Mouse (Mus musculus) intestine, embryonic 16.5 days (tissue): ENCODE measurements around the gene Lsmem1. TPM values are rescaled to one million over a fixed set of nuclear protein-coding genes. Genes with fewer than 3 reads are reported as not detected.
A peak's percentile ranks its signal among the peaks of the same experiment; 100 is the strongest.

Experiments
- ATAC-seq: fragments of 200-750 bp; cut with Nextera tagmentation; 2 replicates; pipeline ENCODE4 v1.8.0; 2017; ENCODE audit warnings: moderate TSS enrichment, moderate library complexity
- H3K27ac ChIP-seq: fragments of 300-500 bp; sonication (generic); 2 replicates; pipeline ENCODE4 v1.5.1; 2014; ENCODE audit warnings: mild to moderate bottlenecking, low read length
- H3K27me3 ChIP-seq: fragments of 300-500 bp; sonication (generic); replicated peaks from 2 replicates; pipeline ENCODE4 v1.6.1; 2014; ENCODE audit warnings: low read length, control low read depth, mixed read lengths; ENCODE audit not compliant: control insufficient read depth, insufficient read depth
- H3K36me3 ChIP-seq: fragments of 300-500 bp; sonication (generic); 2 replicates; pipeline ENCODE4 v1.6.1; 2014; ENCODE audit warnings: low read length, control low read depth; ENCODE audit not compliant: control insufficient read depth, insufficient read depth
- H3K4me1 ChIP-seq: fragments of 300-500 bp; sonication (generic); 2 replicates; pipeline ENCODE4 v1.6.1; 2014; ENCODE audit warnings: low read length, control low read depth, mixed read lengths; ENCODE audit not compliant: control insufficient read depth, insufficient read depth
- H3K4me2 ChIP-seq: fragments of 300-500 bp; sonication (generic); 2 replicates; pipeline ENCODE4 v1.6.1; 2014; ENCODE audit warnings: low read depth, low read length, control low read depth
- H3K4me3 ChIP-seq: fragments of 300-500 bp; sonication (generic); 2 replicates; pipeline ENCODE4 v1.5.1; 2014; ENCODE audit warnings: mild to moderate bottlenecking, low read length
- H3K9ac ChIP-seq: fragments of 300-500 bp; sonication (generic); 2 replicates; pipeline ENCODE4 v1.6.1; 2014; ENCODE audit warnings: low read depth, low read length
- H3K9me3 ChIP-seq: fragments of 300-500 bp; sonication (generic); 2 replicates; pipeline ENCODE4 v1.6.1; 2016; ENCODE audit warnings: low read length, control low read depth; ENCODE audit not compliant: control insufficient read depth
- WGBS: fragments of 180-500 bp; shearing (Covaris S2); extraction: QIAGEN DNeasy Blood & Tissue Kit; methylation state at CpG from one replicate; pipeline ENCODE4 v1.1.7; 2014; 5-methylcytosine and 5-hydroxymethylcytosine counted together
- polyA plus RNA-seq: library from polyadenylated mRNA; unstranded; fragments of >200 nt; fragmentation: Nextera tagmentation; extraction: Ambion mirVana; gene quantifications from 2 replicates; pipeline ENCODE4 v1.2.1, GENCODE M21; 2015

The Lsmem1 gene
- not detected in 2 replicates for polyA plus RNA-seq

- Histone ChIP-seq H3K27ac (no peak within 1 kb of the TSS), H3K4me1 (no peaks in the 10 kb centered on the region), H3K27me3 (no peaks in the 10 kb centered on the region), H3K36me3 (no peaks in the 10 kb centered on the region), H3K9ac (no peak within 1 kb of the TSS), H3K4me2 (no peak within 1 kb of the TSS), H3K9me3 (no peaks in the 10 kb centered on the region), H3K4me3 (no peak within 1 kb of the TSS)
- 0 out of 2 replicates have a peak, but pooled peaks have one; percentile 21 for ATAC-seq
- 77% methylated on average over 8 of the region's 8 CpGs for WGBS
These were observed at the start of gene Lsmem1 for GRCm38 (mm10) chr12:40199302-40199701. TSS of gene Lsmem1 (minus strand) at chr12:40199490.

GRCm38 (mm10) chr12:40248454-40249180 is 49.3 kb upstream of the Lsmem1 start, which contains the start of gene Ifrd1:
TSS of gene Ifrd1 (minus strand) at chr12:40248504.
- no peak for ATAC-seq
- Histone ChIP-seq H3K27ac (no peak within 1 kb of the TSS), H3K4me2 (0 out of 2 replicates have a peak within 1 kb of the TSS, but pooled peaks have one; percentile 23), H3K9ac (no peak within 1 kb of the TSS), H3K4me3 (no peak within 1 kb of the TSS), H3K4me1 (peaks cover 8% of the 10 kb centered on the region; the same call in 1 of the 2 replicates), H3K9me3 (no peaks in the 10 kb centered on the region), H3K36me3 (no peaks in the 10 kb centered on the region), H3K27me3 (no peaks in the 10 kb centered on the region)
- WGBS, result 65% methylated on average over 5 of the region's 5 CpGs

DNA sequence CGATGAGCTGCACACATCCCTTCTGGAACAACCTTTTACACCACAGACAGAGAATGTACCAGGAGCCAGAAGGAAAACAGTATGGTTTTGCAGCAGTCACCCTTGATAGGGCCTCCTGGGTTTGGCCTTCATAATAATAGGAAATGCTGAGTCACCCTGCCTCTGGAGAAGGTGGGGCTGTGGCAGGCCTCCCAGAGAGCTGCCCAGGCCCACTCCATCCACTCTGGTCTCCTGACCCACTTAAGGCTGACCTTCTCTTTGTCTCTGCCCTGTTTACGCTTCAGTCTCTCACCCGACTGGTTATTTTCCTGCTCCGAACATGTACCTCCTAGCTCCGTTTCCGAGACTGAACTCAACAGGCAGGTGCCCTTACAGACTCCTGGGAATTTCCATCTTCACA is 48.7 kb upstream of the Lsmem1 start:
- peaks cover 10% of the 10 kb centered on the region; the same call in 1 of the 2 replicates for H3K4me1 ChIP-seq
- no peaks in the 10 kb centered on the region for H3K36me3 ChIP-seq
- H3K27me3 ChIP-seq, result no peaks in the 10 kb centered on the region
- peak; percentile 84 for ATAC-seq
- H3K4me2 ChIP-seq, result 0 out of 2 replicates have a peak overlapping the region, but pooled peaks have one; percentile 23
- no peaks in the 10 kb centered on the region for H3K9me3 ChIP-seq
- no peak overlapping the region for H3K4me3 ChIP-seq
- H3K9ac ChIP-seq, result no peak overlapping the region
- H3K27ac ChIP-seq, result no peak overlapping the region
- WGBS, result 55% methylated on average over 6 of the region's 6 CpGs

- no peaks in the 10 kb centered on the region for H3K27me3 ChIP-seq
- H3K4me2 ChIP-seq, result 0 out of 2 replicates have a peak overlapping the region, but pooled peaks have one; percentile 23
- peaks cover 10% of the 10 kb centered on the region; the same call in 1 of the 2 replicates for H3K4me1 ChIP-seq
- WGBS, result 36% methylated on average over 4 of the region's 4 CpGs
- H3K9ac ChIP-seq, result no peak overlapping the region
- no peak overlapping the region for H3K27ac ChIP-seq
- H3K36me3 ChIP-seq, result no peaks in the 10 kb centered on the region
- peak; percentile 52 for ATAC-seq
- H3K9me3 ChIP-seq, result no peaks in the 10 kb centered on the region
- H3K4me3 ChIP-seq, result no peak overlapping the region
These were observed 48.1 kb upstream of the Lsmem1 start for GRCm38 (mm10) chr12:40247384-40247783.

- H3K27me3 ChIP-seq, result no peaks in the 10 kb centered on the region
- ATAC-seq, result no peak
- H3K4me3 ChIP-seq, result no peak overlapping the region
- H3K9me3 ChIP-seq, result no peaks in the 10 kb centered on the region
- 88% methylated on average over 7 of the region's 7 CpGs for WGBS
- peaks cover 10% of the 10 kb centered on the region; the same call in 1 of the 2 replicates for H3K4me1 ChIP-seq
- H3K36me3 ChIP-seq, result no peaks in the 10 kb centered on the region
- no peak overlapping the region for H3K4me2 ChIP-seq
- H3K9ac ChIP-seq, result no peak overlapping the region
- H3K27ac ChIP-seq, result no peak overlapping the region
These were observed 46.2 kb upstream of the Lsmem1 start for GRCm38 (mm10) chr12:40245434-40245970.

DNA sequence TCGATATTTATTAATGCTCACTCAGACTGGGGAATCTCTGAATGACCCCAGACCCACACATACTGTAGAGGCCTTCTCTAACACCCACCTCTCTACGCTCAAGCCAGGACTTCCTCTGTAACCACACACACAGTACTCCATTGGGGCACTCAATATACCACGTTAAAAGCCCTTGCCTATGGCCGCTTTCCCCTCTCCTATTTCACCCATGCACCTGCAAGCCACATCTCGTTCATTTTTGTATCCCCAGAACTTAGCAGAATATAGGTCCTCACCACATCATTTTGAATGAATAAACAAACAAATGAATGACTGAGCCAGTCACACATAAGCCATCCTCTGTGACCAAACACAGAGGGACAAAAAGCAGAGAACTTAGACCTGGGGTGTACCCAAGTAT is 45.6 kb upstream of the Lsmem1 start:
- Histone ChIP-seq H3K9me3 (no peaks in the 10 kb centered on the region), H3K27ac (no peak overlapping the region), H3K4me2 (no peak overlapping the region), H3K27me3 (no peaks in the 10 kb centered on the region), H3K36me3 (no peaks in the 10 kb centered on the region), H3K4me1 (peaks cover 10% of the 10 kb centered on the region; the same call in 1 of the 2 replicates), H3K4me3 (no peak overlapping the region), H3K9ac (no peak overlapping the region)
- 90% methylated on average over 5 of the region's 5 CpGs for WGBS
- ATAC-seq, result no peak

DNA sequence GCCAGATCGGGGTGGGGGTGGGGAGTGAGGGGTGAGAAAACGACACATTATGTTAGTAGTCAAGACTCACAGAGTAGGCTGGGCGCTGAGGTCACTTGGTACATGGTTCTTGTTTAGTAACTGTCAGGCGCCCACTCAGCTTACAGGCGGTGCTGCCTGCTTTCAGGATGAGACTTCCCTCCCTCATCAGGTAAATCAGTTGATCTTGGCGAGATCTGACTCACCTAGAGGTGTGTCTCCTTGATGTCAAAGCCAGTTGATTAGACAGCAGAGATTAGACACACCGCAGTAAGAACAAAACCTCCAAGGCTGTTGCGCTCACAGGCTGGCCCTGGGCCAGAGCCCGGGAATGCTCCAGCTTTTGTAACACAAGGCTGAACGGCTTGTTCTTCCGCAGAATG is 44.5 kb upstream of the Lsmem1 start:
- no peak overlapping the region for H3K4me2 ChIP-seq
- no peaks in the 10 kb centered on the region for H3K9me3 ChIP-seq
- H3K4me3 ChIP-seq, result no peak overlapping the region
- ATAC-seq, result peak; percentile 64
- no peak overlapping the region for H3K27ac ChIP-seq
- H3K4me1 ChIP-seq, result peaks cover 10% of the 10 kb centered on the region; the same call in 1 of the 2 replicates
- no peaks in the 10 kb centered on the region for H3K27me3 ChIP-seq
- no peak overlapping the region for H3K9ac ChIP-seq
- no peaks in the 10 kb centered on the region for H3K36me3 ChIP-seq
- 32% methylated on average over 11 of the region's 11 CpGs for WGBS

DNA sequence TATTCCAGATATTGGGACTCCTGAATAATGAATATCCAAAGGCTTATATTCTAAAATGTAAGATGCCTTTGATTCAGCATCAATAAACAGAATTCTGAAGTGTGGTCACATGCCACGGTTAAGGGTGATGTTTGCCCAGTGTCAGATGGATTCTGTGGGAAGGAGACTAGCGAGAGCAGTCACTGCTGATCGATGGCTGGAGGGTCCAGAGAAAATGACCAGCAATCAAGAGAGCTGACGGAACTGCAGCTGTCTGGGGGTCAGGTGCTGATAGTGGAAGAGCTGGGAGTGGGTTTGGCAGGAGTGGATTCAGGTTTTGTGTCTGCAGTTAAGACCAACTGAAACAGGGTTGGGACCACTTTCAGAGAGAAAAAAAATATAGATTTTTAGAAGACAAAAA is 44.0 kb upstream of the Lsmem1 start:
- Histone ChIP-seq H3K9me3 (no peaks in the 10 kb centered on the region), H3K36me3 (no peaks in the 10 kb centered on the region), H3K4me2 (no peak overlapping the region), H3K4me1 (peaks cover 10% of the 10 kb centered on the region; the same call in 1 of the 2 replicates), H3K9ac (no peak overlapping the region), H3K27ac (no peak overlapping the region), H3K4me3 (no peak overlapping the region), H3K27me3 (no peaks in the 10 kb centered on the region)
- 60% methylated on average over 4 of the region's 4 CpGs for WGBS
- ATAC-seq, result no peak

GRCm38 (mm10) chr12:40239161-40239560 is 39.9 kb upstream of the Lsmem1 start:
- Histone ChIP-seq H3K27me3 (no peaks in the 10 kb centered on the region), H3K27ac (no peak overlapping the region), H3K4me2 (no peak overlapping the region), H3K9me3 (no peaks in the 10 kb centered on the region), H3K4me3 (no peak overlapping the region), H3K9ac (no peak overlapping the region), H3K36me3 (no peaks in the 10 kb centered on the region), H3K4me1 (0 out of 2 replicates have a peak, but pooled peaks cover 4% of the 10 kb centered on the region)
- ATAC-seq, result no peak
- 94% methylated on average over 7 of the region's 7 CpGs for WGBS
